Mouse (Mus musculus) urinary bladder, postnatal 10 days (tissue): Measurements from ENCODE around the gene Pop7.
A peak's percentile ranks its signal among the peaks of the same experiment; 100 is the strongest.

ENCODE experiments used
- DNase-seq: peaks from one replicate; pipeline ENCODE4 v3.0.0; 2022; ENCODE audit warnings: low spot score

Pop7 gene

DNA sequence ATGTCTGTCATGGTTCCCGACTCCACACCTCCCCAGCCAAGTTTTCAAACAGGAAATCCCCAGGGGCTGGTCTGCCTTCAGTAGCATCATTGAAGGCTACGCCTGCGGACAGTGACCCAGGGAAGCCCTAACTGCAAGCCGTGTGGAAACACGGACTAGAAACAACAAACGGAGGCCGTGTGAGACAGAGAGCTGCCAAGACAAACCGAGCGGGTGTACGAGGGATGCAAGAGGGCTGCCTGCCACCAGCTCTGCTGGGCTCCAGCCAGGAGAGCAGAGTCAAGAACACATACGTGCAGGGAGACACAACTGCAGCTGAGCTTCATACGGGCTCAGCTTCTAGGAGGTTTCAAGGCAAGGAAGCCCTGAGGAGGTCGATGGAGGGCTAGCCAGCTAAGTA, 8.5 kb downstream of the Pop7 start:
- DNase-seq = no peak

DNA sequence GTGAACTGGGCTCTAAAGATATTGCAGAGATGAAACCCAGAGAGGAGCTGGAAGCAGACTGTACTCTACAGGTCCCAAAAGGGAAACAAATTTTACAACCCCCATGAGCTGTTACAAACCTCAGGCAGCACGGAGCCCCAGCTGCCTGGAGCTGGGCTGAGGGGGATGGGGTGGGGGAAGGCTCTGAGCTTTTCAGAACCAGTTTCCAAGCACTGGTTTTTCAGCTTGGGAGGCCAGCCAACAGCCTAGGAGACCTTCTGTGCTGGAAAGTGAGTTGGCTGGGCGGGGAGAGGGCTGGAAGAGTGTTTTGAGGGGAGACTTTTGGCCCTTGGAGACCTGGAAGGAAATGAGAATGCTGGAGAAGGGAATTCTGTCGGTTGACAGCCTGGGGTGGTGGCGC, 10.8 kb downstream of the Pop7 start:
- no peak for DNase-seq

DNA sequence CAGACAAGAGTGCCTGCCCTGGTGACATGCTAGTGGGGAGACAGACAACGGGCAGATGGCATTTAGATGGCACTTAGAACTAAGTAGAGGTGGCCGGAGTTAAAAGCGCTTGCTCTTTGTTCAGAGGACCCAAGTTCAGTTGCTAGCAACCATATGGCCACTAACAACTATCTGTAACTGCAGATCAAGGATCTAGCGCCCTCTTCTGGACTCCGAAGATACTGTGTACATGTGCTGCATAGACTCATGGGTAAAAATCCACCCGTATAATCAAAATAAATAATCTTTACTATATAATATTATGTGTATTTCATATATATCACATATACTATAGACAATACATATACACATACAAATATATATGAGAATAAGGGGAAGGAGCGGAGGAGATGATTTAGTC, 14.7 kb downstream of the Pop7 start:
- DNase-seq = no peak

DNA sequence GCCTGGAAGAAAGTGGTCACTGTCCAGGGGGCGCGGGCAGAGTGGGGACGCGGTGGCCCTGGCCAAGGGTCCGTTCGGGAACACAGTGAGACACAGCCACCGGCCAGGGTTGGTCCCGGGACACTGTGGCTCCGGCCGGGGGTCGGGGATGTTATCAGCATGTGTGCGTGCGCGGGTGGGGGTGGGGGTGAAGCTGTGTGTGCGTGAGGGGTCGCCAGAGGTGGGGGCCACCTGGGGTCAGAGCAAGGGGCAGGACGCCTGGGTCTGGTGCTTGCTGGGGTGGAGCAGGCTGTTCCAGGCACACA, 16.5 kb downstream of the Pop7 start:
- no peak for DNase-seq

DNA sequence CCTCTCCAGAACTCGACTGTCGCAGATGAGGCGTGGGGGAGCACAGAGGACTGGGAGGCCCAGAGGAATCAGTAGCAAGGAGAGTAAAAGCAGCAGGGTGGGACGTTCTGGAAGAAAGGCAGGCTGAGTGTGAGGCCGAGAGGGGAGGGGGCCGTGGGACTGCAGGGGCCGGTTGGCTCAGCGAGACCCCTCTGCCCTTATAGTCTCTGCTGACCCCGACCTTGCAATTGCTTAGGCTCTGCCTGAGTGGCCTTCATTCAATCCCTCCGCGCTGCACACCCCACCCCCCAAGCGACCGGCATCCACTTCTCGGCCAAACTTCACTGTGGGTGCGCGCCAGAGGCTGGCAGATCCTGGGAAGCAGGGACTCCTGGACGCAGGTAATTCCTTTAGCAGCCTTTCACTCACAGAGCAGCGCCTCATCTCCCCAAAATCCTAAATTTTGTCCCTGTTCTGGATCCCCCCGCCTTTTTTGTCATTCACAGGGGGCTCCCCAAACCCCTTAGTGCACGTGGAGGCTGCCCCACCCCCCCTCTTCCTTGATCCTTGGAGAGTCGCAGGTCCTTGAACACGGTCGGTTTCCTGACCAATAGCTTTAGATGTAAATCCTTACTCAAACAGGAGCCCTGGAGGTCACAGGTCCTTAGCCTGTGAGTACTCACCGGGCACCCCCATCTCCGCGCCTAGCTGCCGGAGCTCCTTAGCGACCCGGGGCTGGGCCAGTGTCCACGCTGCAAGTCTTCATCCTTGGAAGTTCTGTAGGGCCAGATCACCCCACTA, 17.1 kb downstream of the Pop7 start:
- no peak for DNase-seq

DNA sequence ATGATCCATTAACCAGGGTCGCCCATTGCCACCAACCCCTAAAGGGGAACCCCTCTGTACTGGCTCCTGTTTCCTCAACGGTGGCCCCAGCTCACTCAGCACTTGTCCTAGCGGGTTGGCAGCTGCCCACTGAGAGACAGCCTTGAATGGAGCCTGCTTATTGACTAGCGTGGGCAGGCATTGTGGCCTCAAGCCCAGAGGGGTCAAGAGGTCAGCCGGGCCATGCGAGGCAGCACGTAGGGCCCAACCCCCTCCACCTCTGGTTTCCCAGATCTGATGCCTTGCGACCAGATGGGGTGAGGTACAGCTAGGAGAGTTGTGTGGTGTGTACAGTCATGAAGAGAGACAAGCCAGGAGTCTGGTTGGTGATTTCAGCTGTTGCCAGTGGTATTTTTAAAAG, 20.4 kb downstream of the Pop7 start:
- DNase-seq = no peak

DNA sequence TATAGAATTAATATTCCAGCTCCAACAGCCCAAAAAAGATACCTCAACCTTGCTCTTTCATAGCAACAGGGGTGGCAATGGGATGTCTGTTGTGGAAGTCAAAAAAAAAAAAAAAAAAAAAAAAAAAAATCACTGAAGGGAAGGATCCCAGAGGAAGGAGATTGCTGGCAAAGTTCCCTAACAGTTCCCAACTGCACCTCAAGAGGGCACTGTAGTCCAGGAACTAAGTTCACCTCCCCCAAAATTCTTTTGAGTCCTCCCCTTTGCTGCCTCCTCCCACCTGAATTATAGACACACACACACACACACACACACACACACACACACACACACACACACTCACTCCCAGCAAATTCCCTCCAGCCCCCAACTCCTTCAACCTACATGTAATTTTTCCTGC, 21.2 kb downstream of the Pop7 start:
- peak; percentile 39 for DNase-seq

DNA sequence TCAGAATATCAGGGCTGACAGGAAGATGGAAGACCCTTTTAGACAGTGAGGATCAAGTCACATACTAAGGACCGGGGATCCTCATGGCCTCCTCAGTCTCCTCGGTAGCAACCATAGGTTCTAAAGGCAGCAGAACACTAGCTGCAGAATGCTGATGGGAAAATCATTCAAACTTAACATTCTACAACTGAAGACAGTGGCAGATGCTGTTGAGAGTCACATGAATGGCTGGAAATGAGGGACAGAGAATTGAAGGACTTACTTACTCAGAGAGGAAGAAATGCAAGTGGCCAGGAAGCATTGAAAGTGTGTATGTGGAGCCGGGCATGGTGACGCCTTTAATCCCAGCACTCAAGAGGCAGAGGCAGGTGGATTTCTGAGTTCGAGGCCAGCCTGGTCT, 25.4 kb downstream of the Pop7 start, which contains the start of gene Zan:
TSS of gene Zan (minus strand) at position 101 of the 400 bp plus-strand sequence.
- DNase-seq = no peak

DNA sequence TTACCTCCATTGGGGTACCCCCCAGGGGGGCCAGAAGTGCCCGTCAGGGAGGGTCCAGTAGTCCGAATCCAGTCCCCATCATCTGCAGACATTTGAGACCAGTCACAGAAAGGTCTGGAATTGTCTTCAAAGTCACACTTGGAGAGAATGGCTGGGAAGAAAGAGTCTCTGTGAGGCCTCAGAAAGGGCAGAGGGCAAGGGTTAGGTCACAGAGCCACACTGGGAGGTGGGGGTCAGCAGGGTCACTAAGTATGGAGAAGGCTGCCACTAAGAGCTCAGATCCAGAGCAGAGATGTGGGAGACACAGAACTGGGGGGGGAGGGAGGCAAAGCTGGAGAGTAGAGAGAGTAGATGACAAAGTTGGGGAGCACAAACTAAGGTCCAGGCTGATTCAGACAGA, 28.0 kb downstream of the Pop7 start:
- no peak for DNase-seq

DNA sequence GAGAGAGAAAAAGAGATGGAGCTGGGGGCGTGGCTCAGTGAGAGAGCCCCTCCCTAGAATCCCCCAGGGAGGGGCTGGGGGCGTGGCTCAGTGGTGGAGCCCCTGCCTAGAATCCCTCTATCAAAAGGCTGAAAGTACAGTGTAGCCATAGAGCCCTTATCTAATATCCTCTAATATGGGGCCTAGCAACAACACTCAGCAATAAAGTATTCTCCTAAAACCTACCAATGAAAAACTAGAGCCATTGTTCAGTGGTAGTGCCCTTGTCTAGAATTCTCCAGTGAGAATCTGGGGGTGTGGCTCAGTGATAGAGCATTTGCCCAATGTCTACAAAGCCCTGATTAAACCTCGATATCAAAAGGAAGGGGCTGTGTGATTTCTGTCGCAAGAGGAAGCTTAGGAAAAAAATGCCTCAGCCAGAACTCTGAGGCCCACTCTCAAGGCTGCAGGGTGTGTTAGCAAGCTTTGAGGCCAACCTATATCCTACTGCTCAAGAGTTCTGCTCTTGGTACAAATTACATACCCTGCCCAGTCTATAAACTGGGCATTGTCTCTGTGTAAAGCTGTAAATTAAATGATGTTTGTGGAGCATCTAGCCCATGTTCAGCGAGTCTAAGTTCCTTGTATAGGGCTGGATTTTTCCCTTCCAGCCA, 29.9 kb downstream of the Pop7 start:
- no peak for DNase-seq

DNA sequence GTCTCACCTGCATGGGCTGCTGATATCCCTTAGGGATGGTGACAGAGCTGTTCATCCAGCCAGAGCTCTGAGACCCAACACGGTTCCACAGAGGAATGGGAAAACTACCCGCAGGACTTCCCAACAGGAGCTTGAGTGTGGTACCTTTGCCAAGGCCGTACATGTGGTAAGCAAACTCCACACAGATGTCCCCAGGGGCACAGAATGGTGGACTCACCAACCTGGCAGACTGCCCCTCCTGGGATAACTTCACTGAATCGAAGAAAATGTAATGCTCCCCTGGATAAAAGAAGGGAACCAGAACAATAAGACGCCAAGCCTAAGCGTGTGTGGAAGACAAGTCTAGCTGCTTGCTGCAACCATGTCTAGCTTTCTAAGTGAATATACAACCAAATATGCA, 35.4 kb downstream of the Pop7 start:
- no peak for DNase-seq

DNA sequence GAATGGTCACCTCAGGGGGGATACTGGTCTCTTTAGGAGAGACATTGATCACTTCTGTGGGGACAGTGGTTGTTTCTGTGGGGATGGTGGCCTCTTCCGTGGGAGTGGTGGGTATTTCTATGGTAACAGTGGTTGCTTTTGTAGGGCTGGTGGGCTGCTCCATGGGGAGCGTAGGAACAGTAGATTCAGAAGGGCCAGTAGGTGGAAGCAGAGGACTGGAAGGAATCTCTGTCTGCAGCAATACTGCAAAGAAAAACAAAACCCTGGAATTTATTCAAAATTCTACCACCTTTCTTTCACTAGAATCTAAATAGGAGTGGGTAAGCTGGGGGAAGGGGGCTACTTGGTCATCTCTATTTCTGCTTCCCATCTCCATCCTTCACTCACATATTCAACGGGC, 37.3 kb downstream of the Pop7 start:
- DNase-seq = no peak

DNA sequence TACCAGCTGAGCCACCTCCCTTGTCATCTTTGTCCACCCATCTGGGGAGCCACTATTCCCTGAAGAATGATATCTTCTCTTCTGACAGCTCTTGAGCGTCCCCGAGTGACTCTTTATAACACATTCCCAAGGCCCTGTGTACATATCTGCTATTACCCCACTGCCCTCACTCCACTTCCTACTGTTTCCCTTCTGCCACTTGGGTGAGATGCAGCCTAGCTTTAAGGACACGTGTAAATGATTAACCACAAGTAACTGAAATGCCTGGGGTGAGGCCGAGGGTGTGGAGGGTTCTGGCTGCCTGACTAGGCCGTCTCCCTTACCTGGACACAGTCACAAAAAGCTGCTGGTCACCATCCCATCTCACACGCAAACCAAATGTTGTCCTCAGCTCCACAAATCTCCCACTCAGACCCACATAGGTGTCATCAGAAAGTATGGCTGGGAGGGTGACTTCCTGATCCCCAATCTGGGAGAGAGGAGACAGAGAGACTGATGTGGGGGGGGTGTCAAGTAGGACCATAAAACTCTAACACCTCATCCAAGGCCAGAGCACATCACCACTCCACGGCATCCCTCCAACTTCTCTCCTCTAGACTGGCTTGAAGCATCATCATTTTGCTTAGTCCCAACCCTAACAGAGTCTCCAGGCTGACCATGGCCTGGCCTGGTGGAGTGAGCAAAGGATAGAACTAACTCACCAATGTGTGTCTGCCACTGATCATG, 46.3 kb downstream of the Pop7 start:
- DNase-seq = no peak

DNA sequence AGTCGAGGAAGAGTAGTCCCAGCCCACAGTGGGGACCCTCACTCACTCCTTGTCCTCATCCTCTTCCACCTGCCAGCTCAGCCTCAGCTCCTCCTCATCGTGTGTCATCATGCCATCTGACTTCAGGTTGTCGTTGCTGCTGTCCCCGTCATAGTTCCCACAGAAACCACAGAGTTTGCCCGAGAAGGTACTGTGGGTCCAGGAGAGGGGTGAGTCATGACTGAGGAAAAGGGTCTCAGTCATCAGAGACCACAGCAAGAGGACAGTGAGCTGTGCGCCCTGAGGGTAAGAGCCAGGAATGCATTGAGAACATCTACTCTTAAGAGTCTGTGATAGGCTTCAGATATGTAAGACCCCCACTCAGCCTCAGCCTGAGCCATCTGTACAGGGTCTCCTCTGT, 47.1 kb downstream of the Pop7 start:
- no peak for DNase-seq
